Mouse (Mus musculus): ENCODE data around the gene Fmod.

Gene Fmod

DNA sequence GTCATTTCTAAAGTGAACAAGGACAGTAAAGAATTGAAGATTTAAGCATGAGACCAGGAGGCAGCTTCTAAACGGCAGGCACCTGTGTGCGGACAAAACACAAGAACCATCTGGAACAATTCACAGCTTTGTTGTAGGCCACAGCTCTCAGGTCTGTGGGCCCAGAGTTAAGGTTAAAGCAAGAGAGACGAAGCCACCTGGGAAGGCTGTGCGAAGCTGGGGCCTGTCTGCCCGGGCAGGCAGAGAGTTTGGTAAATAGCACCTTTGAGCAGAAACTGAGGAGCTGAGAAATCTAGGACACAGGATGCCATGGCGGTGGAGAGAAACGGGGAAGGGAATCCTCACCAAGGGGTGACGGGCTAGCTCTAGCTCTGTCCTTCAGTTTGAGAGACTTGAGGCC, 38.5 kb downstream of the Fmod start:
- 81% methylated on average over 8 of the region's 8 CpGs for WGBS

DNA sequence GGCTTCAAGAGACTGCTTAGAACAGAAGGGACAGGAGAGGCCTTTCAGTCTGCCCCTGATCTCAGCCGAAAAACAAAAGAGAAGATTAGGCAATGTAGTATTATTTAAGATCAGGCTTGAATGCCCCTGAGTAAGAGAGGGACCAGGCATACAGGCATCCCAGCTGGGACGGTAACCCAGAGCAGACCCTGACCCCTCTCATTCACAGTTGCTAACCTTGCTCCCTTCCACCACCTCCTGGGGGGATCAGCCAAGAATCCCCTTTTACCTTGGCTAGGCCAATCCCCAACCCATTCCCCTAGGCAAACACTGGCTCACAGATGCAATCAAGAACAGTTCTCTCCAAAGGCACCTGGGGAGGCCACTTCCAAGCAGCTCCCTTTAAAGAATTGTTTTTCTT, 39.7 kb downstream of the Fmod start:
- WGBS = 52% methylated on average over 2 of the region's 2 CpGs

DNA sequence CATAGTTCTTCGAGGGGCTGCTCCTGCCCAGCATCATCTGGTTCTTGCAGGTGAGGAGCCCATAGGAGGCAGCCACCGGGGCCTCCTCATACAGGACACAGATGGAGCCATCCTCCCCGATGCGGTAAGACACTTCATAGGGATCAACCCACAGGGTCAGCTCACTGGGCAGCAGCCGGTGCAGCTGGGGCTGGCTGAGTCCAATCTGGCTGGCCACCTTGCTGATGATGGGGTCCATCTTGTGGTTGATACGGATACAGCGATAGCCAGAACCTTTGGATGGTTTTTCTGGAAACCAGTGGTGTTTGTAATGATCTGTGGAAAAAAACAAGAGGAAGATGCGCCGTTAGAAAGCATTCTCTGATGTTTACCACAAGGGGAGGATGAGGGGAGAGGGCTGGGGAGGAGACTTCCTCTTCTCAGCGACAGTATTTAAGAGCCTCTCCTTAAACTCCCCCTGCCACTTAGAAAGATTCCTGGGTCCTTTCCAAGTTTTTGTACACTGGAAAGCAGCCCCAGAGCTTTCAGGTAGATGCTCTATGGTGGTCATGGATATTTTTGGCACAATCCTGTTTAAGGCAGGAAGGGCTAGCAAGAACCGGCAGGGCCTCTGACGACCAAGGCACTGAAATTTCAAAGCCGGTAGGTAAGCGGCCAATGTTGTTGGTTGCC, 40.5 kb downstream of the Fmod start:
- 19% methylated on average over 14 of the region's 14 CpGs for WGBS

DNA sequence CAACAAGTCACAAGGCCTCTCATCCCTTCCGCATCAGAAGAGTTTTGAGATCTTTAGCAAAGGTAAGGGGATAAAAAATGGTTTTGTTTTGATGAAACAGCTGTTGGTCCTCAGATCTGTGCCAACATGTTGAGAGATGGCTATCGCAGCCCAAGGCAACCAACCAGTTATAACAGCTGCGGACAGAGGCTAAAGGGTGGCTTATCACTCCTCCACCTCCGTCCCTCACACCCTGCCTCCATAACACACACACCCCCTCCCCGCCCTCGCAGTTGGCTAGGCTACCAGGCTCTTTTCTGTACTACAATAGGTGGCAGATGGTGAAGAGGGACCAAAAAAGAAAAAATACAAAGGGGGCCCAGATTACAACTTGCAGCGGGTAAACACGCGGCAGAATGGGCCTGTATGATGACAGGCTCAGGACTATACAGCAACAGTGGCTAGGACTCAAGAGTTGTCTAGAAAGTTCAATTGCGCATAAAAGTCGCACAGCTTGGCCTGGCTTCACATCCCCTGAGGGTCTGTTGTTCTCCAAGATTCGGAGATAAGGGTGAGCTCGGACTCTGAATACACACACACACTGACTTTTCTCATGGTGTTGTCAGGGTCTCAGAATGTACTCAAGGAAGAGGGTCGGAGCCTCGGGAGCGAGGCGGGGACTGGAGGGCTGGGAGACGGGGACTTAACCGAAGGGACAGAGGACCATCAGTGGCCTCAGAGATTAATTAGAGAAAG, 41.2 kb downstream of the Fmod start:
- 4% methylated on average over 19 of the region's 19 CpGs for WGBS

DNA sequence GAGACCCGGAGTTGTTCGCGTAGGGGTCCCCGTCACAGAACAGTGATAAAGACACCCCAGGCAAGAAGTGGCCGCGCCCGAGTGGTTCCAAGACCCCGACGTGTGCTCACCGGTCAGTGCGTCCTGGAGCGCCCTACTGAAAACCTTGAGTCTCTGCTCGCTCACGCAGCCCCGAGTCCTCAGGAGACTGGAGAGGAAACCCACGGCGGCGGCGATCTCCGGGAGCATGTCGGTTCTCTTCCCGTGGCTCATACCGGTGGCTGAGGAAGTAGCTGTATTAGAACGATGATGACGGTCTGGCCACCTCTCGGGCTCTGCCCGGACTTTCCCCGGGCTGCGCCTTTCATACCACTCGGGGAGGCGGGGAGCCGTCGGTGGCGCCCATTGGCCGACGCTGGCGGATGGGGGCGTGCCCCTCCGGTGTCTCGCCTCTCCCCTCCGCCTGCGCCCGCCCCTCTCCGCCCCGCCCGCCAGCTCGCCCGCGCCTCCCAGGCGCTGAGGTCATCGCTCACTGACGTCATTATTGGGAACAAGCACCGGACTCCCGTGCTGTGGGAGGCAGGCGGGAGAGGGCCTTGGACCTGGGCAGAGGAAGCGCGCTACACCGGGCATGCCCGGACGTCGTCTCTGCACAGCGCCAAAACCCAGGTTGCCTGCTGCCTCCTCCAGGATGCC, 41.9 kb downstream of the Fmod start, which contains the start of gene Btg2:
Btg2 (minus strand) TSS at position 319 of the 675 bp plus-strand sequence.
- 1% methylated on average over 61 of the region's 62 CpGs for WGBS

DNA sequence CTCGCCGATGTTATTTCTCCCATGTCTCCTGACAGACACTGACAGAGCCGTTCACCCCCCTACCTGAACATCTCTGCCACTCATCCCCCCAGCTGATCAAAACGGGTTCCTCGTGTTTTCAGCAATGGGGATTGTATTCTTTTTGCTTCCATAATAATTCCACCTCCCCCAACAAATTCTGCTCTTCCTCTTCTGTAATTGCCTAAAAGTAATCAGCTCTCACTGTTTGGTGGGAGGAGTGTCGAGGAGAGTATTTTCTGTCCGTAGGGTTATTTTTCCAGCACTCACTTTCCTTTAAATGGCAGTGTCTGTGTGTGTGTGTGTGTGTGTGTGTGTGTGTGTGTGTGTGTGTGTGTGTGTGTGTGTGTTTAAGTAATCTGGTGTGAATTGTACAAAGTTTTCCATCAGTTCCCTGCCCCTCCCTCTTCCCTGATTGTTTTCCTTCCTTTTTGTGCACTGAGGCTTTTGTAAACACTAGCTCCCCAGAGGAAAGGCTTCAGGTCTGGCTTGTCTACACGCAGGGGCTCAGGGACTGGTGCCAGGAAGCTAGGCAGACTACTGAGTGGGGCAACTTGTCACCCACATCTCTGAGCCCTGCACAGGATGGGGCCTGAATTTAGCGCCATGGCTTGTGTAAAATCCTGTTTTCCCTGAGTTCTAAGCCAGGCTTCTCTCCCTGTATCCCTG, 42.6 kb downstream of the Fmod start:
- 4% methylated on average over 9 of the region's 9 CpGs for WGBS

DNA sequence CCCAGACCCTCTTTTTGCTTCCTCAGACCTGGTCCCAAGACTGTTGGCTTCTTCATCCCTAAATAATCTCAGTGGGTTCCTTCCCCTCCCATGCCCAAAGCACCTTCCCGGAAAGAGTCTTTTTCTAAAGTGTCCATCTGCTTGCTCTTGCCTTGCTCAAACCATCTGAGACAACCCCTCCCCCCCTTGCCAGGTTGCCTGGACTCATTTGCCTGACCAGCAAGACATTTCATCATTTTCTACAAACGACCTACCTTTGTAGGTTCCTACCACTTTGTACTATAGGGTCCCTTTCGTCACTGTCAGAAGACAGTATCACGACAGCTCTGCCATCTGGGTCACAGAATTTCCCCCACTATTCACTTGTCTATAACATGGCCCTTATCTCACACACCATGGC, 43.4 kb downstream of the Fmod start:
- WGBS = 84% methylated on average over 4 of the region's 4 CpGs

DNA sequence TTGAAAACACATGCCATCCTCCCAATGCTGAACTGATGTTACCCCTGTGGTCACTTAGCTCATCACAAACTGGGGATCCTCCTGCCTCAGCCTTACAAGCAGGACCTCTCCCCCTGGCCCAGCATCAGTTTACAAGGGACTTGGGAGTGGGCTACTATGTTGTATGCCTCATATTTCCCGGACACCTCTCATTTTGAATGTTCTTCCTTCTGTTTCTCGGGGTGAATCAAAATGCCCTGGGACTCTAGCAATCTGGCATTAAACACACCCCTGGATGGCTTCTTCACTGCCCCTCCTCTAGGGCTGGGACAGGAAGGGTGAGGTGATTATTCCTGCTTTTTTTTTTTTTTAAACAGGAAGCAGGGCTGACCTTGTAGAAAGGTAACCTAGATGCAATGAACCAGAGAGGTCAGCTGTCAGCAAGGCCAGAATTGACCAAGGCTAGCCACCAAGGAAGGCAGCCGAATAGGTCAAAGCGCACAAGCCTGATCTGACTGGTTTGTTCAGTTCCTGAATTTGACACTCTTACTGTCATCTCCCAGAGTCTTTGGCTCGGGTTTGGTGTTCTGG, 43.9 kb downstream of the Fmod start:
- 94% methylated on average over 5 of the region's 5 CpGs for whole genome bisulfite sequencing

DNA sequence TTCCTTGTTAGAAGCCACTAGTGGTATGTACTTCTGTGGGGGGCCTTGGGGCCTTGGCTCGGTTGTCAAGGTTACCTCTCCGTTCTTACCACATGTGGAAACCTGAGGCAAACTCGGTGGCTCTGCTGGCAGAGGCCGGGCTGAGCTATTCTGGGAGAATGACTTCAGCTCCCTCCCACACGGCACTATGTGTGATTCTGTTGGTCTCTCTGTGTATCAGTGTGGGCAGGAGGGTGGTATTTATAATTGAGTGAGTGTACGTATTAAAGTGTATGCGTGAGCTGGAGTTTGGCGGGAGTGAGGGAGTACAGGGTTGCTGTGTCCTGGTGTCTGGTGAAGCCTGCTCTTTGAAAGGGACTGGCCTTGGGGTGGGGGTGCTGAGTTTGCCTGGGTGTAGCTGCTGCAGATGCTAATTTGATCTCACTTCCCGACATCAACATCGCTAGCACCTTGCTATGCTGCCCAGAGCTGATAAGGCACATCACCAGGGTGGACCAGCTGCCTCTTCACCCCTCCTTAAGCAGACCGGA, 46.0 kb downstream of the Fmod start:
- WGBS = 36% methylated on average over 11 of the region's 11 CpGs

DNA sequence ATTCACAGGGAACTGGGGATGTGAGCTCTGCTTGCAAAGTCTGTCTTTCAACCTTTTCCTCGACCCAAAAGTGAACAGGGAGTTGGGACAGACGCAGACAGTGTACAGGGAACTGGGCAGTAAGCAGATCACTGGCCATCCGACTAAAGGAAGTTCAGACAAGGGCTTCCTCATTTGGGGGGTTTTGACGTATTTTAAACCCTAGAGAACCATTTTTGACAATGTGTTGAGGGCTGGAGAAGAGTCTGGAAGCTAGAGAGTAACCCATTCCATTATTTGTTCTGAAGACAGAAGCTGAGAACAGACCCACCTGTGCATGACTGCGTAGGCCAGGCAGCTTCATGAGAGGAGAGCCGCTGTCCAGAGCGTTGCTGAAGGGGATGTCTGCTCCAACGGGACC, 46.6 kb downstream of the Fmod start:
- 73% methylated on average over 8 of the region's 8 CpGs for WGBS

DNA sequence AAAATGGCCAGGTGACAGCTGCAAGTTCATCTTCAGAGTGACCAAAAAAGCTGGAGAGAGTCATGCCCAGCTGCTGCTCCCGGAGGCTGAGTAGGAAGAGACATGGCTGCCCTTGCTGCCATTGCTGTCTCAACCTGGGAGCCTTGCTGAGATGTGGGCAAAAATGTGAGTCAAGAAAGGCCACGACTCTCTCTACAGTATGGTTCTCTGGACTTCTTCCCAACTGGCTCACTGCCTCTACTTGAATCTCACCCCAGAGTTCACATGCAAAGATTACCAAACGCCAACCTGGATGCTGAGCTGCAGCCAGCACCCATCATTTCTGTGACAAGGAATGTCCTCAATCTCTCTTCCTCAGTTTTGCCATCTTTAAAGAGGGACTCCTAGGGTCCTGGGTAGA, 47.1 kb downstream of the Fmod start:
- WGBS = 65% methylated on average over 3 of the region's 3 CpGs

DNA sequence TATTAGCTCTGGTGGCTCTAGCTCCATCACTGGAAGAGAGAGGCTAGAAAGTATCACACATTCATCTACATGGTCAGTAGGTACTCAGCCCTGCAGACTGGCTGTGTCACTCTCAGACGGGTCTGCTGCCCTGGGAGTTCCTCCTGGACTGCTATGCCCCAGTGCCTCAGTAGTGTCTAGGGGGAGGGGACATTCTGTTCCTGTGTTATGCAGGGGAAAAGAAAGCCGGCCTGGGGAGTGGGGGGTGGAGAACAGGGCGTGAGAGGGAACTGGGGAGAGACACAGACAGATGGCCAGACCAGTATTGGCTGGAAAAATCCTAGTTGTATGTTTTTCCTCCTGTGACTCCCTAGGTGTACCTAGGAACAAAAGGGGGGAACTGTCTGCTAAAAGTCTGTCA, 49.0 kb downstream of the Fmod start:
- 62% methylated on average over 3 of the region's 3 CpGs for WGBS

DNA sequence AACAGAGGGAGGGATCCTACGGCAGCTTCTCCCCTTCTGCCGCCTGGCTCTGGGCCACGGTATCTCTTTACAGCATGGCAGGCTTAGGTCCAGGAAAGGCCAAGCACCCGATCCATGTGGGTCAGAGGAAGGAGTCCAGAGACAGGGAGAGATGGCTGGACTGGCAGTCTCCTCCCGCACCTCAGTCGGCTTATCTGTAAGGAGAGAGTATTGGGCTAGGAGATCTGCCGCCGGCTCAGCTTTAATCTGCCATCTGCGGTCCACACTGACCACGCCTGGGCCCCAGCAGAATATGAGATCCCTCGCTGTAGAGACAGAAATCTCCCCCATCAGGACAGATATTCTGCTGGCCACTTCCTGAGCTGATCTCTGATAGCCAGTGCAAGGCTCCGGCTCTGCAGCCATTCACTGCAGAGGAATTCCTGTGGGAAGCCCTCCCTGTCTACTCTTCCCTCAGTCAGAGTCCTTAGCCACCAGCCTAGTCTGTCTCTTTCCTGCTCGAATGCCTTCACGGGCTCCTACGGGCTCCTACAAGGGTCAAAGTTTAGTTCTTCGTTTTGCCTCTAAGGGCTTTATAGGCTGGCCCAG, 49.9 kb downstream of the Fmod start:
- WGBS = 77% methylated on average over 16 of the region's 16 CpGs

DNA sequence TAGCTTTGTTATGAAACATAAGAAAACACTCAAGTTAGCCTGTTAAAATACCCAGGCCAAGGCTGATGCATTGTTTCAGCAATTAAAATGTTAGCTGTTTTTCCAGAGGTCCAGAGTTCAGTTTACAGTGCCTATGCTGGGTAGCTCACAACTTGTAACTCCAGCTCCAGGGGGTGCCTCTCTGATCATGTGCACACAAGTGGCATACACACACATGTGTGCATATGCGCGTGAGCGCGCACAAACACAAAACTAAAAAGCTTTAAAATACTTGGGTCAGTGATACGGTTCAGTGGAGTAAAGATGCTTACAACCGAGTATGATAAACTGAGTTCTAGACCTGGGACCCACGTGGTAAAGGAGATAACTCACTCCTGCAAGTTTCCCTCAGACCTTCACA, 52.0 kb downstream of the Fmod start:
- 94% methylated on average over 7 of the region's 7 CpGs for WGBS

DNA sequence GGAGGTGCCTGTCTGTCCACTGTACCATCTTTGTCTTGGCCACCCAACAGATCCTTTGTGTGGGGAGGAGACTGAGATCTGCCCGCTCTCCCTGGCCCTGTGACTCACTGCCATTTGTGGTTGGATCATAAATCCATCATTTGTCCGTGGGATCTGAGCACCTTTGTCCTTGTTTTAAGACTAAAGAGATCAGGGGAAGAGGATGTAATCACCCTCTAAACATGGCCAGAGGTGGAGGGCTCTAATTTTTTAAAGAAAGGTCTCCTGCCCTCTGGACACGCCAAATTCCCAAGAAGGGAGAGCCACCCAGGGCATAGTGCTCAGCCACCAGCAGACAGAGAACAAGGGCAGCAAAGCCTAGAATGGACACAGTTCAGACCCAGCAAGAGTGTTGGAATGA, 54.8 kb downstream of the Fmod start:
- WGBS = 93% methylated on average over 3 of the region's 3 CpGs

DNA sequence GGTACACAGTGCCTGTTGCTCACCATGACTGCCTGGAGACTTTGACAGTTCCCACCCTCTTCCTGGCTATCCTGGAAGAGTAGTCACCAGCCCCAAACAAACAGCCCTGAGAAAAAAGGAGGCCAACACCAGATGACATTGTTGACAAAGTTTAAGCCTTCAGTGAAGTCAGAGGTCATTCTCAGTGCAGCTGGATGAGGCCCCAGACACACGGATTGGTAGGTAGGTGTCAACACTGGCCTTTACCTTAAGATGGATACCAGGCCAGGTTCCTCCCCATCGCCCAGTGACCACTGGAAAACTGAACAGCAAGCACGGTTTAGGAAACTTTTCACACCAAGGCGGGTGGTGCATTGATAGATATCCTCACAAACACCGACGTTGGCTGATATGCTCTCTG, 55.3 kb downstream of the Fmod start:
- WGBS = 44% methylated on average over 6 of the region's 6 CpGs

DNA sequence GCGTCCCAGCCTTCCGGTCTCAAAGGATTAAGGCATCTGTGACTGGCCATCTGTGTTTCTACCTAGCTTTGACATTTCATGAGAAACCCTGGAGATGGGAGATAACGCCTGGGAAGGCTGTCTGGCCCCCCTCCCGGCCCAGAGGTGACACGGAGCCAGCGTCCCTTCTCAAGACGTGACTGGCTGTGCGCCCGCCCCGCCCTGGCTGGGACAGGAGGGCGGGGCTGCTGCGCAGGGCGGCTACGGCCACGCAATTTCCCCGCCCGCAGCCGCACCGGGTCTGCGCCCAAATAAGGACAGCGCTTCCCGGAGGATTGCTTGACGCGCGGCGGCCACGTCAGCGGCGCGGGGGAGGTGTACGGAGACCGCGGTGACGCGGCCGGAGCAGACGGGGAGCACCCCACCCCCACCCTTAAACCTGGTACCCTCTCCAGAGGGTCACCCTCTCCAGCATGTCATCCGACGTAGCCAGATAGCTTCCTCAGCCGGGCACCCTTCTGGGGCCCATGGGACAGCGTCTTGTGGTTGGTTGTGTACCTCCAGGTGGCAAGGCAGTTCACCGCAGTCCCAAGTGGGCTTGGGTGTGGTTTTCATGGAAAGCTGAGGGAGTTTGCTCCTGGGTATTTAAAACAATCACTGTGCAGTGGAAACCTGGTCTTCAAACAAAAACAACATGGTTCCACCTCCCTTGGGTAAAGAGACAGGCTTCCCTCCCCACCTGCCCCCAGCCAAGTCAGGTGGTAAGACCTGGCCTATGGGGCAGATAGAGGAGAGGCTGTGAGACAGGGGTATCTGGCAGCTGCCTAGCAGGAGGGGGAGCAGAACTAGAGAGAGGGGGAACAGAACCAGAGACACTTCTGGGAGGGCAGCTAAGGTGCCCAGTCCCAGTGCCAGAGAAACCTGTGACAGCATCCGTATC, 56.1 kb downstream of the Fmod start:
- WGBS = 2% methylated on average over 43 of the region's 43 CpGs

DNA sequence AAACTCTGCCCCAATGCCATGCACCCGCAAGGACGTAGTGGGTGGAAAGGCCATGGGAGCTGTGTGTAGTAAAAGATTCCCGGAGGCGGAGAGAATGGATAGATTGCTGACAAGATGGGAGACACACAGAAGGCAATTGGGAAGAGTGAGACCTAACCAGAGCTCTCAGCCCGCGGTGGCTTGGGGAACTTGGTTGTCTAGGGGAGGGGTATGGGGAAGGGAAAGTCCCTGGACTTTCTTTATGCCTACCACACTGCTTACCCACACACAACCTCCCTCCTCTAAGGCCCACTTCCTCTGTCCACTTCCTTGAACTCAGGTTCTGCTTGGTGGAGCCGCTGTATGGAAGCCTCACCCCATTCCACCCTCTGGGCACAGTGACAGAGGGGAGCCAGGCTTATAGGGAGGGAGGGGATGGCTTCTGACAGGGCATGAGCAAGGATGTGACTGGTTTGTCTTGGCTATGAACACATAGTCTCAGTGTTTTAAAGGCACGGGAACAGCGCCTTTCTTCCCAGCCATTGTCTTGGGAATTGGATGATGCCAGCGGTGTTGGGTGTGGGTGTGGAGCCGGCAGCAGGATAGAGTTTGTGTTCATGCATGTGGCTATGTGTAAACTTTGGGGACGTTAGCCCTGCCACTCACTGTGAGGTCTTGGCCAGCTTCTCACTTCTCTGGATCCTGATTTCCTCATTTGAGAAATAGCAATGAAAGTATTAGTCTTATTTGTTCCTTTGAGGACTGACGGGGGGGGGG, 56.9 kb downstream of the Fmod start:
- WGBS = 63% methylated on average over 13 of the region's 13 CpGs

DNA sequence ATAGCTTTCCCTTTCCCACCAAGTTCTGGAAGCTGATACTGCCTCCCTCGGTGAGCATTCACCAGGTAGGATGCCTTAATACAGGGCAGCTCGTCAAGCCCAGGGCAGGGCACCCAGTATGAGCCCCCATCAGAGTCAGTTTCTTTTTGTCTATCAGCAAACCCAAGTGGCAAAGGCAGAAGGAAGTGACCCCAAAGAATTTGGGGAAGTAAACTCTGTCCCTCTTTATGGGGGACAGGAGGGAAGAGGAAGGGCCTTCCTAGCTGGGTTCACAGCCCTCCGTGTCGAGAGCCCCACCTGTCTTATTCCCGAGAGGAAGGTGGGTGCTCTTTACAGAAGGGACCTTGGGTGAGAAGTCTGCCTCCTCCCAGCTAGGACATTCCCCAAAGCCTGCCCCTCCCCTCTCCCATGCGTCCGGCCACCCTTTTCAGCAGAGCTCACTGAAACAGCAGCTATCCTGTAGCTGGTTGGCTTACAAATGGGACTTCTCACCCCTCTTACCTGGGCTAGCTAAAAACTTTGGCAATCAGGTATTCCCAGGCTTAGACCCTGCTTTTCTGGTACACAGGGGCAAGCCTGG, 58.1 kb downstream of the Fmod start:
- 75% methylated on average over 7 of the region's 7 CpGs for WGBS

Data from cerebral cortex, adult 2 months (tissue).